Mouse (Mus musculus): ENCODE measurements at regions not wholly inside any gene's neighbourhood (a gene's known extent, or its start where the extent isn't known, plus 50 kb on each side); places are given as distances from the start of the nearest gene placed in this dataset.

- H3K36me3 ChIP-seq (ENCODE audit: insufficient read depth, low read length) = no peaks in the 10 kb centered on the region
- no peaks in the 10 kb centered on the region for H3K27me3 ChIP-seq (ENCODE audit: insufficient read depth, low read length)
- H3K4me1 ChIP-seq (ENCODE audit: insufficient read depth, low read length) = no peaks in the 10 kb centered on the region
- no peak overlapping the region for H3K4me2 ChIP-seq (replicated peaks; ENCODE audit: low read depth, low read length)
- 59% methylated on average over 5 of the region's 5 CpGs for WGBS
- no peak overlapping the region for H3K4me3 ChIP-seq (ENCODE audit: low read length)
- H3K9me3 ChIP-seq (ENCODE audit: low read length) = peaks cover 3% of the 10 kb centered on the region; the same call in 1 of the 2 replicates
- no peak overlapping the region for H3K9ac ChIP-seq (replicated peaks; ENCODE audit: low read length)
- H3K27ac ChIP-seq (ENCODE audit: low read length) = no peak overlapping the region
- ATAC-seq (ENCODE audit: low FRiP score, low TSS enrichment) = no peak
These were observed 117.9 kb downstream of the 1810013L24Rik start for GRCm38 (mm10) chr16:8947846-8948245.

GRCm38 (mm10) chr16:8951156-8951899 is 121.4 kb downstream of the 1810013L24Rik start:
- H3K27ac ChIP-seq (ENCODE audit: low read length) = no peak overlapping the region
- peaks cover 3% of the 10 kb centered on the region; the same call in 1 of the 2 replicates for H3K9me3 ChIP-seq (ENCODE audit: low read length)
- no peaks in the 10 kb centered on the region for H3K36me3 ChIP-seq (ENCODE audit: insufficient read depth, low read length)
- H3K4me1 ChIP-seq (ENCODE audit: insufficient read depth, low read length) = no peaks in the 10 kb centered on the region
- H3K27me3 ChIP-seq (ENCODE audit: insufficient read depth, low read length) = no peaks in the 10 kb centered on the region
- no peak overlapping the region for H3K4me3 ChIP-seq (ENCODE audit: low read length)
- WGBS = 61% methylated on average over 6 of the region's 6 CpGs
- no peak overlapping the region for H3K9ac ChIP-seq (replicated peaks; ENCODE audit: low read length)
- ATAC-seq (ENCODE audit: low FRiP score, low TSS enrichment) = no peak
- no peak overlapping the region for H3K4me2 ChIP-seq (replicated peaks; ENCODE audit: low read depth, low read length)

- Histone ChIP-seq H3K9ac (replicated peaks; ENCODE audit: low read length) (no peak overlapping the region), H3K36me3 (ENCODE audit: insufficient read depth, low read length) (no peaks in the 10 kb centered on the region), H3K27me3 (ENCODE audit: insufficient read depth, low read length) (no peaks in the 10 kb centered on the region), H3K4me3 (ENCODE audit: low read length) (no peak overlapping the region), H3K4me1 (ENCODE audit: insufficient read depth, low read length) (no peaks in the 10 kb centered on the region), H3K9me3 (ENCODE audit: low read length) (no peaks in the 10 kb centered on the region), H3K27ac (ENCODE audit: low read length) (no peak overlapping the region), H3K4me2 (replicated peaks; ENCODE audit: low read depth, low read length) (no peak overlapping the region)
- WGBS = 84% methylated on average over 10 of the region's 10 CpGs
- no peak for ATAC-seq (ENCODE audit: low FRiP score, low TSS enrichment)
These were observed 131.8 kb downstream of the 1810013L24Rik start for GRCm38 (mm10) chr16:8961739-8962138.

GRCm38 (mm10) chr16:8993521-8994250 is 163.8 kb downstream of the 1810013L24Rik start:
- H3K4me1 ChIP-seq (ENCODE audit: insufficient read depth, low read length) = no peaks in the 10 kb centered on the region
- H3K4me2 ChIP-seq (replicated peaks; ENCODE audit: low read depth, low read length) = no peak overlapping the region
- no peaks in the 10 kb centered on the region for H3K27me3 ChIP-seq (ENCODE audit: insufficient read depth, low read length)
- ATAC-seq (ENCODE audit: low FRiP score, low TSS enrichment) = no peak
- H3K27ac ChIP-seq (ENCODE audit: low read length) = no peak overlapping the region
- no peak overlapping the region for H3K9ac ChIP-seq (replicated peaks; ENCODE audit: low read length)
- no peak overlapping the region for H3K4me3 ChIP-seq (ENCODE audit: low read length)
- H3K36me3 ChIP-seq (ENCODE audit: insufficient read depth, low read length) = no peaks in the 10 kb centered on the region
- 89% methylated on average over 7 of the region's 7 CpGs for WGBS
- no peaks in the 10 kb centered on the region for H3K9me3 ChIP-seq (ENCODE audit: low read length)

DNA sequence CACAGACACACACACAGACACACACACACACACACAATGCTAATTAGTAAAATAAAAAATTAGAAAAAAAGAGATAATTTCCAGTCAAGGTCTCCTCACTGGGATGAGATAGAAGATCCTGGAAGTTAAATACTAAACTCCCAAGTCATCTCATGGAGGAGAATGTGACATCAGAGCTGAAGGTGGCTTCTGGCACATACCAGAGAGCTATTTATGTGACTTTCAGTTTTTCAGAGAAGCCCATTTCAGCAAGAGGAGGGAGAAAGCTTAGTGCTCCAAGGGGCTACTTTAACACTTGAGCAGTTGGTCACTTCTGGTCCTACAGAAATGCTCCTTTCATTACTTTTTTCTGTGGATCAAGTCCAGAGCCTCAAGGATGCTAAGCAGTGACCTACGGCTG is 164.6 kb downstream of the 1810013L24Rik start:
- no peak for ATAC-seq (ENCODE audit: low FRiP score, low TSS enrichment)
- H3K27ac ChIP-seq (ENCODE audit: low read length) = no peak overlapping the region
- no peak overlapping the region for H3K9ac ChIP-seq (replicated peaks; ENCODE audit: low read length)
- H3K27me3 ChIP-seq (ENCODE audit: insufficient read depth, low read length) = no peaks in the 10 kb centered on the region
- H3K4me3 ChIP-seq (ENCODE audit: low read length) = no peak overlapping the region
- H3K4me2 ChIP-seq (replicated peaks; ENCODE audit: low read depth, low read length) = no peak overlapping the region
- no peaks in the 10 kb centered on the region for H3K4me1 ChIP-seq (ENCODE audit: insufficient read depth, low read length)
- H3K9me3 ChIP-seq (ENCODE audit: low read length) = no peaks in the 10 kb centered on the region
- WGBS = 81% methylated on average over 1 of the region's 1 CpGs
- no peaks in the 10 kb centered on the region for H3K36me3 ChIP-seq (ENCODE audit: insufficient read depth, low read length)

GRCm38 (mm10) chr16:8997250-8997649 is 167.3 kb downstream of the 1810013L24Rik start:
- Histone ChIP-seq H3K9ac (replicated peaks; ENCODE audit: low read length) (no peak overlapping the region), H3K36me3 (ENCODE audit: insufficient read depth, low read length) (no peaks in the 10 kb centered on the region), H3K9me3 (ENCODE audit: low read length) (no peaks in the 10 kb centered on the region), H3K4me1 (ENCODE audit: insufficient read depth, low read length) (no peaks in the 10 kb centered on the region), H3K4me3 (ENCODE audit: low read length) (no peak overlapping the region), H3K27me3 (ENCODE audit: insufficient read depth, low read length) (no peaks in the 10 kb centered on the region), H3K27ac (ENCODE audit: low read length) (no peak overlapping the region), H3K4me2 (replicated peaks; ENCODE audit: low read depth, low read length) (no peak overlapping the region)
- no peak for ATAC-seq (ENCODE audit: low FRiP score, low TSS enrichment)
- WGBS = 70% methylated on average over 5 of the region's 5 CpGs

GRCm38 (mm10) chr16:9004012-9004411 is 174.1 kb downstream of the 1810013L24Rik start:
- H3K4me3 ChIP-seq (ENCODE audit: low read length) = no peak overlapping the region
- no peaks in the 10 kb centered on the region for H3K9me3 ChIP-seq (ENCODE audit: low read length)
- H3K36me3 ChIP-seq (ENCODE audit: insufficient read depth, low read length) = no peaks in the 10 kb centered on the region
- 31% methylated on average over 6 of the region's 6 CpGs for WGBS
- H3K9ac ChIP-seq (replicated peaks; ENCODE audit: low read length) = no peak overlapping the region
- H3K4me1 ChIP-seq (ENCODE audit: insufficient read depth, low read length) = no peaks in the 10 kb centered on the region
- no peaks in the 10 kb centered on the region for H3K27me3 ChIP-seq (ENCODE audit: insufficient read depth, low read length)
- H3K4me2 ChIP-seq (replicated peaks; ENCODE audit: low read depth, low read length) = no peak overlapping the region
- no peak overlapping the region for H3K27ac ChIP-seq (ENCODE audit: low read length)
- peak; percentile 39; the same call in 1 of the 2 replicates for ATAC-seq (ENCODE audit: low FRiP score, low TSS enrichment)

GRCm38 (mm10) chr16:9005933-9006332 is 176.0 kb downstream of the 1810013L24Rik start:
- H3K27ac ChIP-seq (ENCODE audit: low read length) = no peak overlapping the region
- WGBS = 40% methylated on average over 5 of the region's 5 CpGs
- no peak overlapping the region for H3K4me2 ChIP-seq (replicated peaks; ENCODE audit: low read depth, low read length)

GRCm38 (mm10) chr16:9009361-9010083 is 179.6 kb downstream of the 1810013L24Rik start:
- 18% methylated on average over 19 of the region's 19 CpGs for WGBS
- Histone ChIP-seq H3K4me2 (replicated peaks; ENCODE audit: low read depth, low read length) (no peak overlapping the region; the same call in 1 of the 2 replicates), H3K36me3 (ENCODE audit: insufficient read depth, low read length) (no peaks in the 10 kb centered on the region), H3K4me1 (ENCODE audit: insufficient read depth, low read length) (no peaks in the 10 kb centered on the region), H3K9ac (replicated peaks; ENCODE audit: low read length) (no peak overlapping the region), H3K4me3 (ENCODE audit: low read length) (no peak overlapping the region), H3K27me3 (ENCODE audit: insufficient read depth, low read length) (no peaks in the 10 kb centered on the region), H3K9me3 (ENCODE audit: low read length) (no peaks in the 10 kb centered on the region), H3K27ac (ENCODE audit: low read length) (no peak overlapping the region)
- ATAC-seq (ENCODE audit: low FRiP score, low TSS enrichment) = peak; percentile 90

More at GRCm38 (mm10) chr16:9005933-9006332, 176.0 kb downstream of the 1810013L24Rik start:
- no peak for ATAC-seq (ENCODE audit: low FRiP score, low TSS enrichment)
- H3K27me3 ChIP-seq (ENCODE audit: insufficient read depth, low read length) = no peaks in the 10 kb centered on the region
- no peak overlapping the region for H3K9ac ChIP-seq (replicated peaks; ENCODE audit: low read length)
- no peaks in the 10 kb centered on the region for H3K36me3 ChIP-seq (ENCODE audit: insufficient read depth, low read length)
- no peaks in the 10 kb centered on the region for H3K9me3 ChIP-seq (ENCODE audit: low read length)
- no peak overlapping the region for H3K4me3 ChIP-seq (ENCODE audit: low read length)
- no peaks in the 10 kb centered on the region for H3K4me1 ChIP-seq (ENCODE audit: insufficient read depth, low read length)
